Mouse (Mus musculus): ENCODE data around the gene Hnrnpr. TPM values are rescaled to one million over a fixed set of nuclear protein-coding genes. Genes with fewer than 3 reads are reported as not detected.

The Hnrnpr gene
- polyA plus RNA-seq, 1 experiment = not detected

GRCm38 (mm10) chr4:136312616-136313015, 1.9 kb downstream of the Hnrnpr start:
- Histone ChIP-seq H3K4me1 (ENCODE audit: control insufficient read depth, insufficient read depth, low read length) (peaks cover 7% of the 10 kb centered on the region), H3K4me3 (ENCODE audit: insufficient read depth, low read depth, low read length) (no peak overlapping the region), H3K27ac (ENCODE audit: insufficient read depth, low read depth, low read length) (no peak overlapping the region)
- 44% methylated on average over 4 of the region's 4 CpGs for WGBS
- no peak for TF ChIP-seq POLR2A (IDR thresholded peaks at IDR 0.05; ENCODE audit: insufficient read depth, low read depth, low read length)
- no peak for TF ChIP-seq CTCF (IDR thresholded peaks at IDR 0.05; ENCODE audit: insufficient read depth, low read depth, low read length)

DNA sequence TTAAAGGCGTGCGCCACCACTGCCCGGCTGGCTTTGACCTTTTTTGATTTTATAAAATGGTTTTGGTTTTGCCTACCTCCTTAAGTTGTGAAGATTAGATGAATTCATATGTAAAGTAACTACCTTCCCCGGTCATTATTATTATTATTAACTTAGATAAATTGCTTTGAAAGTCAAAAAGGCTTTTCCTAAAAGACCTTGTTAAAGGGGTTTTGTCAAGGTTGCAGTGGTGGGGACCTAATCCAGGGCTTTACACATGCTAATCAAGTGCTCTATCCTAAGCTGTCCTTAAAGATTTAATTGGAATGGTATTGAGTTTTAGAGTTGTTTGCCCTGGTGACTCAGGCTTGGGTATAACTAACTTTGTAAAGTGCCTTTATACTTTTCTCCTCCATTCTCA, 6.9 kb downstream of the Hnrnpr start:
- TF ChIP-seq POLR2A (IDR thresholded peaks at IDR 0.05; ENCODE audit: insufficient read depth, low read depth, low read length) (no peak), CTCF (IDR thresholded peaks at IDR 0.05; ENCODE audit: insufficient read depth, low read depth, low read length) (no peak)
- WGBS = 83% methylated on average over 4 of the region's 4 CpGs
- H3K4me3 ChIP-seq (ENCODE audit: insufficient read depth, low read depth, low read length) = no peak overlapping the region
- H3K4me1 ChIP-seq (ENCODE audit: control insufficient read depth, insufficient read depth, low read length) = no peaks in the 10 kb centered on the region; the same call in 1 of the 2 replicates
- H3K27ac ChIP-seq (ENCODE audit: insufficient read depth, low read depth, low read length) = no peak overlapping the region

GRCm38 (mm10) chr4:136320016-136320415, 9.3 kb downstream of the Hnrnpr start:
- 81% methylated on average over 4 of the region's 4 CpGs for WGBS
- TF ChIP-seq POLR2A (IDR thresholded peaks at IDR 0.05; ENCODE audit: insufficient read depth, low read depth, low read length) (no peak), CTCF (IDR thresholded peaks at IDR 0.05; ENCODE audit: insufficient read depth, low read depth, low read length) (no peak)
- Histone ChIP-seq H3K4me3 (ENCODE audit: insufficient read depth, low read depth, low read length) (no peak overlapping the region), H3K4me1 (ENCODE audit: control insufficient read depth, insufficient read depth, low read length) (no peaks in the 10 kb centered on the region), H3K27ac (ENCODE audit: insufficient read depth, low read depth, low read length) (no peak overlapping the region)

DNA sequence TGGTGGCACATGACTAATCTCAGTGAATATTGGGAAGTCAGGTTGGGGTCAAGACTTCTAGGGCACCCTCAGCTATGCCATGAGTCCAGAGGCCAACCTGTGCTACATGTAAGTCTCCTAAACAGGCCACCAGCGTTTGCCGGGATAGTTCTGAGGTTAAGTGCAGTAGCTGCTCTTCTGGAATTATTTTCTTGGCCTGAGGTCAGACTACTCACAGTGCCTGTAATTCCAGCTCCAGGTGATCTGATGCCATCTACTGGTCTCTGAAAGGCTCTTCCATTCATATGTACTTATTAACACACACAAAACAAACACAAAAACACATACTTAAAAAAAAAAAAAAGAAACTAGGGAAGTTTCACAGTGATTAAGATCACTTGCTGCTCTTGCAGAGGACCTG, 13.5 kb downstream of the Hnrnpr start:
- TF ChIP-seq POLR2A (IDR thresholded peaks at IDR 0.05; ENCODE audit: insufficient read depth, low read depth, low read length) = no peak
- TF ChIP-seq CTCF (IDR thresholded peaks at IDR 0.05; ENCODE audit: insufficient read depth, low read depth, low read length) = no peak
- WGBS = 47% methylated on average over 2 of the region's 2 CpGs
- Histone ChIP-seq H3K27ac (ENCODE audit: insufficient read depth, low read depth, low read length) (no peak overlapping the region), H3K4me3 (ENCODE audit: insufficient read depth, low read depth, low read length) (no peak overlapping the region), H3K4me1 (ENCODE audit: control insufficient read depth, insufficient read depth, low read length) (no peaks in the 10 kb centered on the region)

- H3K4me1 ChIP-seq (ENCODE audit: control insufficient read depth, insufficient read depth, low read length) = no peaks in the 10 kb centered on the region
- H3K27ac ChIP-seq (ENCODE audit: insufficient read depth, low read depth, low read length) = no peak overlapping the region
- no peak overlapping the region for H3K4me3 ChIP-seq (ENCODE audit: insufficient read depth, low read depth, low read length)
- 87% methylated on average over 5 of the region's 5 CpGs for WGBS
- no peak for TF ChIP-seq POLR2A (IDR thresholded peaks at IDR 0.05; ENCODE audit: insufficient read depth, low read depth, low read length)
These were observed 16.5 kb downstream of the Hnrnpr start for GRCm38 (mm10) chr4:136327238-136327637.

- no peak overlapping the region for H3K4me3 ChIP-seq (ENCODE audit: insufficient read depth, low read depth, low read length)
- H3K27ac ChIP-seq (ENCODE audit: insufficient read depth, low read depth, low read length) = no peak overlapping the region
- H3K4me1 ChIP-seq (ENCODE audit: control insufficient read depth, insufficient read depth, low read length) = no peaks in the 10 kb centered on the region
- no peak for TF ChIP-seq CTCF (IDR thresholded peaks at IDR 0.05; ENCODE audit: insufficient read depth, low read depth, low read length)
- TF ChIP-seq POLR2A (IDR thresholded peaks at IDR 0.05; ENCODE audit: insufficient read depth, low read depth, low read length) = no peak
These were observed 17.4 kb downstream of the Hnrnpr start for GRCm38 (mm10) chr4:136328115-136328514.

DNA sequence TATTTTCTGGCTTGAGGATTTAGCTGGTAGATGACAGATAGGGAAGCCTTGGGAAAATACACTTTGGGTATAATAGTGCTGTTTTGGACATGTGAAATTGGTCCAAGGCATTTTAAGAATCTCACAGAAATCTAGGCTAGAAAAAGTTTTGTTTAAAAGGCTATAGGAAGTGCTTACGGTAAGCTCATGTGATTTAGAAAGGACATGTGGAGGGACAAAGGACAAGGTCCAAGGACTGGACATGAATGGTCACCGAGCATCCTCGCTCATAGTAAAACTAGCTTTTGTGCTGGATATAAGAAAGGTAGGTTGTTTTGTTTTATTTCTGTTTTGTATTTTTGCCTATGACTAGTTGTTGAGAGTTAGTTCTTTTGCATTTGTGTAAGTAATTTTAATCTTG, 21.0 kb downstream of the Hnrnpr start:
- 97% methylated on average over 3 of the region's 3 CpGs for WGBS
- no peaks in the 10 kb centered on the region for H3K4me1 ChIP-seq (ENCODE audit: control insufficient read depth, insufficient read depth, low read length)
- TF ChIP-seq CTCF (IDR thresholded peaks at IDR 0.05; ENCODE audit: insufficient read depth, low read depth, low read length) = no peak
- no peak for TF ChIP-seq POLR2A (IDR thresholded peaks at IDR 0.05; ENCODE audit: insufficient read depth, low read depth, low read length)
- no peak overlapping the region for H3K27ac ChIP-seq (ENCODE audit: insufficient read depth, low read depth, low read length)
- H3K4me3 ChIP-seq (ENCODE audit: insufficient read depth, low read depth, low read length) = no peak overlapping the region

DNA sequence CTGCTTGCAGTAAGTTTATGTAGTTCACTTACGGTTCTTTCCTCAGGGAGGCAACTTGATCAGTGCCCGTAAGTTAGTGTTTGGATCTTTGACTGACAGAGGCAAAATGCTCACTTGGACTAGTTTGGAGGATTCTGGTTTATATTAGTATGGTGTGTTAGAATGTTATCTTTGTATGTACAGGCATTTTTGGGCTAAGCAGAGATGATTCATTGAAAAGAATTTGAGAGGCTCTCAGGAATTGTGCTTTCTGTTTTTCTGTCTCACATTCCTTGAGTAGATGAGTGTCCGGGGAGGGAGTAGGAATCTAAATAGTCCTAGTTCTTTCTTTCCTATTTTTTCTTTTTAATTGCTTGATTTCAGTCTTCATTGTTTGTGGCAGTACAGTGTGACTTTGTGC, 22.4 kb downstream of the Hnrnpr start:
- no peak overlapping the region for H3K4me3 ChIP-seq (ENCODE audit: insufficient read depth, low read depth, low read length)

DNA sequence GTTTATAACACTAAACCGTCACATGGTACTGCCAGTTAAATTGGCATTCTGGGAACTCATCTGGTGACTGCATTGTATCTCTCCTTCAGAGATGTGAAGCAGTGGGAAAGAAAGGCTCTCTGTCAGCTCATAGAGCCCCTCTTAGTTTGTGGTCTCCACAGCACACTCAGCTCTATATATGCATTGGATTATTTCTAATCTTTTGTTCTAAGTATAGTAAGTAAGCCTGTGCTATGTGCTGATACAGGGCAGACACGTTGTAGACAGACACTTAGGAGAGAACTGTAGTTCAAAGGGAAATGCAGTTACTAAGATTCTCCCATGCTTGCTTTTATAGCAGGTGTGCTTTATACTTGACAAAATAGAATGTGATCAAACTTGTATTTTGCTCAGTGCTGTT, 24.3 kb downstream of the Hnrnpr start:
- no peaks in the 10 kb centered on the region for H3K4me1 ChIP-seq (ENCODE audit: control insufficient read depth, insufficient read depth, low read length)
- H3K4me3 ChIP-seq (ENCODE audit: insufficient read depth, low read depth, low read length) = no peak overlapping the region
- no peak overlapping the region for H3K27ac ChIP-seq (ENCODE audit: insufficient read depth, low read depth, low read length)
- TF ChIP-seq CTCF (IDR thresholded peaks at IDR 0.05; ENCODE audit: insufficient read depth, low read depth, low read length) = no peak
- no peak for TF ChIP-seq POLR2A (IDR thresholded peaks at IDR 0.05; ENCODE audit: insufficient read depth, low read depth, low read length)
- WGBS = 65% methylated on average over 2 of the region's 2 CpGs

More for the DNA sequence above, 22.4 kb downstream of the Hnrnpr start:
- no peak for TF ChIP-seq POLR2A (IDR thresholded peaks at IDR 0.05; ENCODE audit: insufficient read depth, low read depth, low read length)
- no peak for TF ChIP-seq CTCF (IDR thresholded peaks at IDR 0.05; ENCODE audit: insufficient read depth, low read depth, low read length)
- H3K4me1 ChIP-seq (ENCODE audit: control insufficient read depth, insufficient read depth, low read length) = no peaks in the 10 kb centered on the region
- 89% methylated on average over 3 of the region's 3 CpGs for WGBS
- H3K27ac ChIP-seq (ENCODE audit: insufficient read depth, low read depth, low read length) = no peak overlapping the region

DNA sequence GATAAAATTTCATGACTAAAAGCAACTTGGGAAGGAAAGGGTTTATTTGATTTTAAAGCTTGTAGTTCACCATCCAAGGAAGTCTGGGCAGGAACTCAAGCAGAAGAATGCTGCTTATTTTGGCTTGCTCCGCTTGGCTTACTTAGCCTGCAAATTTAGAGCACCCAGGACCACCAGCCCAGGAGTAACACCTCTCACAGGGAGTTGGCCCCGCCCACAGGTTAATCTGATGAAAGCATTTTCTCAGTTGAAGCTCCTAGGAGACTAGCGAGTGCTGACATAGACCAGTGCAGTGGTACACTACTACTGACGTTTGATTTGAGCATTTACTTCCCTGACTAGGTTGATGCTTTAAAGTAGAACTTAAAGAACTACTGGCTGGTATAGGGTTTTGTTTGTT, 26.4 kb downstream of the Hnrnpr start:
- H3K4me3 ChIP-seq (ENCODE audit: insufficient read depth, low read depth, low read length) = no peak overlapping the region
- no peaks in the 10 kb centered on the region for H3K4me1 ChIP-seq (ENCODE audit: control insufficient read depth, insufficient read depth, low read length)
- WGBS = 76% methylated on average over 4 of the region's 4 CpGs
- no peak for TF ChIP-seq CTCF (IDR thresholded peaks at IDR 0.05; ENCODE audit: insufficient read depth, low read depth, low read length)
- TF ChIP-seq POLR2A (IDR thresholded peaks at IDR 0.05; ENCODE audit: insufficient read depth, low read depth, low read length) = no peak
- no peak overlapping the region for H3K27ac ChIP-seq (ENCODE audit: insufficient read depth, low read depth, low read length)
